Mouse (Mus musculus) Patski (cell line): Measurements from ENCODE around the gene Rack1. TPM values are rescaled to one million over a fixed set of nuclear protein-coding genes. Genes with fewer than 3 reads are reported as not detected.
"Not testable (repeated sequence)": the region's sequence is repeated elsewhere in the genome, so short reads cannot be mapped to it uniquely, and the experiment has no call there.

Experiments
- ATAC-seq: fragments of 100-300 bp; one replicate; pipeline ENCODE4 v1.8.0; 2021
- CTCF ChIA-PET: fragments of 350-600 bp; sonication (Branson Sonifier 250); formaldehyde crosslinking; loops from one replicate; lab custom pipeline; 2022; ENCODE audit warnings: inconsistent platforms; lab: Charles Lee
- POLR2A ChIA-PET: fragments of 350-600 bp; sonication (Branson Sonifier 250); formaldehyde crosslinking; loops from one replicate; lab custom pipeline; 2022; ENCODE audit warnings: antibody characterized with exemption, inconsistent platforms; lab: Charles Lee
- DNase-seq: peaks from one replicate; pipeline ENCODE4 v3.0.0-alpha.2; 2011; ENCODE audit warnings: low read depth, low spot score
- H3K27me3 ChIP-seq: fragments of 371-371 bp; one replicate; pipeline ENCODE4 v1.5.1; 2021
- CTCF ChIP-seq: fragments of 100-300 bp; IDR thresholded peaks from one replicate; pipeline ENCODE4 v1.5.1; 2021
- in situ Hi-C: fragments of 300-500 bp; cut with MboI; formaldehyde crosslinking; loops from 3 replicates; pipeline ENCODE4 v1.11.1; 2018; ENCODE audit warnings: low pct_unique_long_range_greater_than_20kb, mixed read lengths
- polyA plus RNA-seq: library from polyadenylated mRNA; unstranded; gene quantifications from one replicate; pipeline ENCODE4 v1.2.3, GENCODE M21; 2021

Rack1 gene
- polyA plus RNA-seq, 1 experiment from 2014 or later: 1,050 TPM

DNA sequence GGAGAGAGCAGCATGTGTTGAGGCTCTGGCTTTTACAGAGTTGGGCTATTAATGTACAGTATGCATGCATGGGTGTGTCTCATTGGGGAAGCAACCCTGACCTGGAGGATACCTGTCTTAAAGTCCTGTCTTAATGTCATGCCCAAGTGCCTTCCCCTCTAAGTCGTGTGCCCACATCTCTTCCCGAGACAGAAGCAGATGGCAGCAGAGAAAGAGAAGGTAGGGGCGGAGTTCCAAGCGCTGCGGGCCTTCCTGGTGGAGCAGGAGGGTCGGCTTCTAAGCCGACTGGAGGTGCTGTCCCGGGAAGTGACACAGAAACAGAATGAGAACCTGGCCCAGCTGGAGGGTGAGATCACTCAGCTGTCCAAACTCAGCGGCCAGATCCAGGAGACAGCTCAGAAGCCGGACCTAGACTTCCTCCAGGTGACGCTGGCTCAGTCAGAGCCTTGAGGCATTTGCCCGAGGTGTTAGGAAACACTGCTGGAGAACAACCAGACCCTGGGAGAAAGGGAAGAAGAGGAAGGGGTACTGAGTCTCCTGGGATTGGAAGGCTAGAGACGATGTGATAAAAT is 45.2 kb downstream of the Rack1 start:
- TF ChIP-seq CTCF: no peak
- DNase-seq (no peak), ATAC-seq (no peak)
- ChIA-PET CTCF (no interaction called here), POLR2A (interaction anchor here (0.5 kb wide), 1 partner anchor 55 kb away, joined by 3 read pairs; no protein-coding TSS in a partner anchor)
- in situ Hi-C loops: loop anchor here (25.0 kb wide), 1 partner anchor 1542 kb away; the partner anchor contains the start of gene Hnrnph1
- H3K27me3 ChIP-seq: no peaks in the 10 kb centered on the region

DNA sequence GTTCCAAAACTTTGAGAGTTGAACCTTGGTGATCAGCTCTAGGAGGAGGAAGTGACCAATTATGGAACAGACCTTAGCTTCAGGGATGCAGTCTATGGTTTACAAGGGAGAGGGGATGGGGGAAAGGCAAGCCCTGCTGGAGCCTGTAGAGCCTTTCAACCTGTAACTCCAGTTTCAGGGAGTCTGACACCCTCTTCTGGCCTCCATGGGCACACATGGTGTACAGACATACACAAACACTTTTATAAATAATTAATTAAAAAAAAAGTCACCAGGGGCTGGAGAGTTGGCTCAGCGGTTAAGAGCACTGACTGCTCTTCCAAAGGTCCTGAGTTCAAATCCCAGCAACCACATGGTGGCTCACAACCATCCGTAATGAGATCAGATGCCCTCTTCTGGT is 46.2 kb downstream of the Rack1 start:
- CTCF ChIA-PET: interaction anchor here (0.9 to 1.3 kb wide), 3 partner anchors 9 to 42 kb away, joined by 3 read pairs; no protein-coding TSS in a partner anchor
- POLR2A ChIA-PET, H3K27me3 ChIP-seq, DNase-seq, ATAC-seq: not testable (repeated sequence)
- in situ Hi-C loops: loop anchor here (25.0 kb wide), 1 partner anchor 1541 kb away; the partner anchor contains the start of gene Hnrnph1

DNA sequence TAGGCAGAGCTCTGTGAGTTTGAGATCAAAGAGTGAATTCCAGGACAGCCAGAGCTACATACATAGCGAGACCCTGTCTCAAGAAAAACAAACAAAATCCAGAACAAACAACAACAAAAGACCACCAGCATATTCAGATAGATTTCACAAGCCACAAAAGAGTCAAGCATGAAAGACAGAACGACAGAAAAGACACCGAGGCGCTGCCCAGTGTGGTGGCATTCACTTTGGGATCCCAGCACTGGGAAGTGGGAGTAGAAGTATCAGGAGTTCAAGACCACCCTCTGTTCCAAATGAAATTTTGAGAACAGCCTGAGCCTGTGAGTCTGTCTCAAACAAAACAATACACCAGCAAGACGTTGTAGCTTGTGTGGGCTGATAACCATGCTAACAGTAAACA is 46.7 kb downstream of the Rack1 start:
- in situ Hi-C loops: loop anchor here (25.0 kb wide), 1 partner anchor 1540 kb away; the partner anchor contains the start of gene Hnrnph1
- POLR2A ChIA-PET: no interaction called here
- no peak for ATAC-seq

DNA sequence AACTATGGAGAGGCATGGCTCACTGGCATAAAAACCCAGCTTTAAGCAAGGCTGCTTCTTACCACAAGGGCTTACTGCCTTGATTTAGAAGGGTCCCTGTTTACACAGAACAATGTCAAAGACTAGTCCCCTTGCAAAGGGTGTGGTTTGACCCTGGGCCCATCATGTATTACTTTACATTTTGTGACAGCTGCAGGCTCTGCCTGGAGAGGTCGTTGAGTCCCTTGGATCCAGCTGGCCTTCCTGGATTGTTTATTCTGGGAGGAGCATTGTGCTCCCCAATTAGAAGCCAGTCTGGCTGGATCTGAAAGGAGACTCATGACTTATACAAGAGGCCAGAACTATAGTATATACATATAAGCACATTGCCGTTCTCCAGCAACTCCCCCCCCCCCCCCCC is 50.1 kb downstream of the Rack1 start:
- ATAC-seq (no peak), DNase-seq (no peak)
- ChIA-PET CTCF (interaction anchor here (0.9 kb wide), 1 partner anchor 35 kb away, joined by 3 read pairs; no protein-coding TSS in a partner anchor), POLR2A (no interaction called here)
- in situ Hi-C loops: no loop called here
- no peak for TF ChIP-seq CTCF
- no peaks in the 10 kb centered on the region for H3K27me3 ChIP-seq

More for the DNA sequence above, 46.7 kb downstream of the Rack1 start:
- H3K27me3 ChIP-seq: no peaks in the 10 kb centered on the region
- CTCF ChIA-PET: interaction anchor here (0.9 to 1.3 kb wide), 3 partner anchors 8 to 42 kb away, joined by 3 read pairs; no protein-coding TSS in a partner anchor
- TF ChIP-seq CTCF: no peak
- DNase-seq: no peak

DNA sequence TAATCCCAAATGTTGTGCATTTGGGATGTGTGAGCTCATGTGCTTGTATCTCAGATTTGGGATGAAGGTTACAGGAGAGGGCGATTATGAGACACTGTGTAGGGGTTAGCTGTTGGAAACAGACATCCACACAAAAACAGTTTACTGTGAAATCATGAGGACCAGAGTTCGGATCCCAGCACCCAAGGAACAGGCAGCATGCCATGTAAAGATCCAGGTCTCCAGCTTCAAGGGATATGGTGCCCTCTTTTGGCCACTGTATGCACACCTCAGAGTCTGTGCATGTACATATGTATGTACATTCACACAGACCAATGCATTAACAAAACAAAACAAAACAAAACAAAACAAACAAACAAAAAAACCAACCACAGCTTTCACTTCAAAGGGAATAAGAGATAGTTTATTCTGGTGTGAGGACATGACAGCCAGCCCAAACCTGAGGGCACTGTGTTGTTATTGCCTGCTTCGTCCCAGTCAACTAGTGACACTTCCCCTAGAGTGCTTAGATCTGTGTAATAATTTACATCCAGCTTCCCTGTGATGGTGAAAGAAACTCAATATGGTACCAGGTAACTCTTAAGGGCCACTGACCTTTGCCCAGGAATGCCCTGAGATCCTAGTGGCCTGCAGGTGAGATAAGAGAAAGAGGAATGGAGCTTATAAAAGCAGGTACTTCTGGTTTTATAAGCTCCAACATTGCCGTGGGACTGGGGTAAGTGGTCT is 51.3 kb downstream of the Rack1 start:
- DNase-seq: no peak
- TF ChIP-seq CTCF: peak; percentile 65
- in situ Hi-C loops: no loop called here
- no peak for ATAC-seq
- CTCF ChIA-PET: interaction anchor here (0.8 to 1.4 kb wide), 8 partner anchors 9 to 240 kb away, joined by 3 to 5 read pairs (median 3); no protein-coding TSS in a partner anchor
- H3K27me3 ChIP-seq: no peaks in the 10 kb centered on the region
- POLR2A ChIA-PET: no interaction called here

DNA sequence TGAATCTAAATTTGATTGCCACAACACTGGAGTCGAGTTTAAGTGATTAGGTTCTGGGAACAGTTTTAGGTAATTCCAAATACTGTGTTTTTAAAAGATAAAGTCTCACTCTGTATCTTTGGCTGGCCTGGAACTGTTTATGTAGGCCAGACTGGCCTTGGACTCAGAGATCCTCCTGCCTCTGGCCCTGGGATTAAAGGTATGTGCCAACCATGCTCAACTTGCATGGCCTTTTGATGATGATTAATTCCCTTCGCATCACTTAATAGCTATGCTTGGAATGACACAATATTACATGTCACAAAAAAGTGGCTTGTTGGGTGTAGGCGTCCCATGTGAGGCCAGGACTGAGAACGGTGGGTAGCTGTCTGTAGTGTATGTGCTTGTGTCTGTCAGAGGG is 52.1 kb downstream of the Rack1 start:
- no peaks in the 10 kb centered on the region for H3K27me3 ChIP-seq
- ATAC-seq (no peak), DNase-seq (no peak)
- TF ChIP-seq CTCF: no peak
- in situ Hi-C loops: no loop called here
- POLR2A ChIA-PET: no interaction called here
- CTCF ChIA-PET: interaction anchor here (0.8 to 2.1 kb wide), 9 partner anchors 10 to 64 kb away, joined by 3 to 9 read pairs (median 3); no protein-coding TSS in a partner anchor

DNA sequence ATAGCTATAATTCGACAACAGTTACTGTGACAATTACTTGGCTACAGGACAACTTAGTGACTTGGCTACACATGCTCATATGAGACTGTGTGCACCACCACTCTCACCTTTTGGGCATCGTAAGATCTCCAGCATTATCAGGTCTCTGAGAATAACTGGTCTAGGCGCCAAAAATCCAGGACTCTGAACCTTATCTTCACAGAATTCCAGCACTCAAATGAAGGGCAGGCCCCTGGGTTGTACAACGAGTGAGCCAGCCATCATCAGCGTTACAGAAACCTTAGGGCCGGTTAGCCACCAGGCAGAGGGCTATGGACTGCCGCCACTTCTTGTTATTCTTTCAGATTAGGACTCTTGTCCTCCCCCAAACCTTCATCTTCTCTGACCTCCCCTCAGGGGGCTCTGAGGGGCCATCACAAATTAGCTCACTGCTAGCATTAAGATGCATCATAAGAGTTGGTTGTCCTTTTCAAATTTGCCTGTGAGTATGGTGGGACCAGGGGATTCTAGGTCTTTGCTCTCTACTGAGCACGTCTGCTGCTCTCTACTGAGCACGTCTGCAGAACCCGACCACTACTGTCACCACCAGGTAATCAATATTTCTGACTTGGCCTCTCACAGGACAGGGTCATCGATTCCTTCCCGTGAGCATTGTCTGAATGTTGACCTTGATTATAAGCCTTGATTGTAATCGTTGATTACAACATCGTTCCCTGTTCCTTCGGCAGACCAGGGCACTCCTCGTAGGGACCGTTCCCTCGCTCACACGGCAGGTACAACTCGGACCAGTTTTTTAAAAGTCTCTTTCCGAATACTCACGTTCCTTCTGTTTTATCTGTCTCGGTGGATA is 52.7 kb downstream of the Rack1 start:
- in situ Hi-C loops: no loop called here
- ATAC-seq: no peak

DNA sequence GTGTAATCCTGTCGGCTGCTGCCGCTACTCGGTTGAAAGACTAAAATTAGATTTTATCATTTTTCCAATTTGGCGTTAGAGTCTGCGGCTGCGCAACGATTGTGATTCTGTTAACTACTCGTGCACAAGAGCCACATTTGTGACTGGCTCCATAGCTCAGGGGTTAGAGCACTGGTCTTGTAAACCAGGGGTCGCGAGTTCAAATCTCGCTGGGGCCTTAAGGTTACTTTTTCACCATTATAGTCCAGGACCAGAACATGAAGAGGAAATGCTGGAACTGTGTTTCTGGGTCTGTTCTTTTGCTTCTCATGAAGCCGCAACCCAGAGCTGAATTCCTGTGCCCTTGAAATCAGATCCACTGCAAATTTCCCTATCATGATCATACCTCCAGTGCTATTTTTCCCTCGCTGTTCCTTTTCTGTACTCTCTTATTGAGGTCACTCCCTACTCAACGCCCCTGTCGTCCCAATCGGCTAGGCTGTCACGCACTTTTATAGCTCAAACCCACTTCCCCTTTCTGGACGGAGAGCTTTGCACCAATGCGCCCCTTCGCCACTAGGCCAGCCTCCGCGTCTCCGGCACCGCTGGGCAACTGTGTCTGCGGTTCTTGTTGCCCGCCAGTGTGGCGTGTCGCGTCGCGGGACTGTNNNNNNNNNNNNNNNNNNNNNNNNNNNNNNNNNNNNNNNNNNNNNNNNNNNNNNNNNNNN is 53.5 kb downstream of the Rack1 start:
- H3K27me3 ChIP-seq: no peaks in the 10 kb centered on the region
- TF ChIP-seq CTCF: peak; percentile 29
- ChIA-PET POLR2A (no interaction called here), CTCF (interaction anchor here (0.9 to 3.0 kb wide), 6 partner anchors 14 to 63 kb away, joined by 3 to 14 read pairs (median 4); no protein-coding TSS in a partner anchor)
- DNase-seq (no peak), ATAC-seq (peak; percentile 63)
- in situ Hi-C loops: no loop called here

More for the DNA sequence above, 52.7 kb downstream of the Rack1 start:
- DNase-seq: no peak
- no peak for TF ChIP-seq CTCF
- POLR2A ChIA-PET: no interaction called here
- no peaks in the 10 kb centered on the region for H3K27me3 ChIP-seq
- CTCF ChIA-PET: interaction anchor here (0.9 to 3.0 kb wide), 7 partner anchors 11 to 61 kb away, joined by 3 to 14 read pairs (median 4); no protein-coding TSS in a partner anchor

Other genes with a start within 250 kb of the Rack1 start
- gene Trim41, start 17.0 kb downstream of the Rack1 start, polyA plus RNA-seq: 63.9 TPM
- gene Trim7, start 25.8 kb downstream of the Rack1 start, polyA plus RNA-seq: 9.5 TPM
- 3.4 TPM for gene Gm12184, start 26.3 kb downstream of the Rack1 start, polyA plus RNA-seq
- 39.2 TPM for gene Irgm1, start 71.4 kb downstream of the Rack1 start, polyA plus RNA-seq
- 0.15 TPM for gene Gm5431, start 101.9 kb downstream of the Rack1 start, polyA plus RNA-seq
- gene Psme2b, start 145.9 kb downstream of the Rack1 start, polyA plus RNA-seq: 93.0 TPM
- gene Olfr56, start 178.6 kb downstream of the Rack1 start, polyA plus RNA-seq: 0.06 TPM
- 0.62 TPM for gene 9930111J21Rik1, start 179.1 kb downstream of the Rack1 start, polyA plus RNA-seq
- gene Gm12185, start 191.9 kb downstream of the Rack1 start, polyA plus RNA-seq: 0.68 TPM
- 0.59 TPM for gene Tgtp1, start 193.8 kb downstream of the Rack1 start, polyA plus RNA-seq